Mouse (Mus musculus): Measurements from ENCODE around the gene Sctr. TPM values are rescaled to one million over a fixed set of nuclear protein-coding genes. Genes with fewer than 3 reads are reported as not detected.
A peak's percentile ranks its signal among the peaks of the same experiment; 100 is the strongest.

Sctr gene
- polyA plus RNA-seq, 1 experiment from 2014 or later: 0.75 TPM

- no peaks in the 10 kb centered on the region for H3K27me3 ChIP-seq (replicated peaks)
- H3K9ac ChIP-seq: no peak overlapping the region
- no peak overlapping the region for H3K27ac ChIP-seq
- H3K4me1 ChIP-seq: no peaks in the 10 kb centered on the region
- H3K4me2 ChIP-seq: no peak overlapping the region
- no peak for ATAC-seq (replicated peaks)
- no peaks in the 10 kb centered on the region for H3K36me3 ChIP-seq (replicated peaks)
- WGBS: 84% methylated on average over 8 of the region's 8 CpGs
- no peak overlapping the region for H3K4me3 ChIP-seq
- no peaks in the 10 kb centered on the region for H3K9me3 ChIP-seq
These were observed 51.2 kb downstream of the Sctr start for GRCm38 (mm10) chr1:120057674-120058430.

GRCm38 (mm10) chr1:120060687-120061086 lies 54.0 kb downstream of the Sctr start:
- Histone ChIP-seq H3K4me1 (no peaks in the 10 kb centered on the region), H3K27me3 (replicated peaks) (no peaks in the 10 kb centered on the region), H3K4me2 (no peak overlapping the region), H3K9ac (no peak overlapping the region), H3K36me3 (replicated peaks) (no peaks in the 10 kb centered on the region), H3K4me3 (no peak overlapping the region), H3K27ac (no peak overlapping the region), H3K9me3 (no peaks in the 10 kb centered on the region)
- 78% methylated on average over 5 of the region's 5 CpGs for WGBS
- no peak for ATAC-seq (replicated peaks)

- Histone ChIP-seq H3K27ac (no peak overlapping the region), H3K9ac (no peak overlapping the region), H3K36me3 (replicated peaks) (no peaks in the 10 kb centered on the region), H3K4me2 (no peak overlapping the region), H3K4me3 (no peak overlapping the region), H3K4me1 (no peaks in the 10 kb centered on the region), H3K27me3 (replicated peaks) (no peaks in the 10 kb centered on the region), H3K9me3 (no peaks in the 10 kb centered on the region)
- 91% methylated on average over 7 of the region's 7 CpGs for WGBS
- no peak for ATAC-seq (replicated peaks)
These were observed 55.5 kb downstream of the Sctr start for GRCm38 (mm10) chr1:120062231-120062630.

GRCm38 (mm10) chr1:120064036-120064682 lies 57.5 kb downstream of the Sctr start:
- Histone ChIP-seq H3K4me1 (no peaks in the 10 kb centered on the region), H3K4me2 (no peak overlapping the region), H3K4me3 (no peak overlapping the region), H3K36me3 (replicated peaks) (no peaks in the 10 kb centered on the region), H3K9me3 (no peaks in the 10 kb centered on the region), H3K9ac (no peak overlapping the region), H3K27me3 (replicated peaks) (no peaks in the 10 kb centered on the region), H3K27ac (no peak overlapping the region)
- 94% methylated on average over 11 of the region's 11 CpGs for WGBS
- no peak for ATAC-seq (replicated peaks)

- 85% methylated on average over 8 of the region's 8 CpGs for WGBS
- Histone ChIP-seq H3K27ac (no peak overlapping the region), H3K36me3 (replicated peaks) (no peaks in the 10 kb centered on the region), H3K4me2 (no peak overlapping the region), H3K9me3 (no peaks in the 10 kb centered on the region), H3K4me3 (no peak overlapping the region), H3K9ac (no peak overlapping the region), H3K4me1 (no peaks in the 10 kb centered on the region), H3K27me3 (replicated peaks) (no peaks in the 10 kb centered on the region)
- ATAC-seq (replicated peaks): no peak
These were observed 59.5 kb downstream of the Sctr start for GRCm38 (mm10) chr1:120066159-120066558.

- no peaks in the 10 kb centered on the region for H3K36me3 ChIP-seq (replicated peaks)
- 90% methylated on average over 3 of the region's 3 CpGs for WGBS
- H3K4me3 ChIP-seq: no peak overlapping the region
- no peaks in the 10 kb centered on the region for H3K4me1 ChIP-seq
- H3K27me3 ChIP-seq (replicated peaks): peaks cover 3% of the 10 kb centered on the region; the same call in 1 of the 2 replicates
- no peak for ATAC-seq (replicated peaks)
- H3K27ac ChIP-seq: no peak overlapping the region
- no peaks in the 10 kb centered on the region for H3K9me3 ChIP-seq
- H3K4me2 ChIP-seq: no peak overlapping the region
- H3K9ac ChIP-seq: no peak overlapping the region
These were observed 59.9 kb downstream of the Sctr start for GRCm38 (mm10) chr1:120066625-120067024.

- no peak for ATAC-seq (replicated peaks)
- WGBS: 86% methylated on average over 5 of the region's 5 CpGs
- no peaks in the 10 kb centered on the region for H3K9me3 ChIP-seq
- H3K4me2 ChIP-seq: no peak overlapping the region
- H3K4me1 ChIP-seq: peaks cover 14% of the 10 kb centered on the region
- no peak overlapping the region for H3K4me3 ChIP-seq
- H3K27ac ChIP-seq: no peak overlapping the region
- H3K9ac ChIP-seq: no peak overlapping the region
- peaks cover 18% of the 10 kb centered on the region for H3K27me3 ChIP-seq (replicated peaks)
- H3K36me3 ChIP-seq (replicated peaks): no peaks in the 10 kb centered on the region
These were observed 62.4 kb downstream of the Sctr start for GRCm38 (mm10) chr1:120069120-120069519.

- H3K4me1 ChIP-seq: peaks cover 15% of the 10 kb centered on the region
- H3K27me3 ChIP-seq (replicated peaks): peaks cover 28% of the 10 kb centered on the region
- WGBS: 66% methylated on average over 6 of the region's 6 CpGs
- no peaks in the 10 kb centered on the region for H3K9me3 ChIP-seq
- no peak for ATAC-seq (replicated peaks)
- H3K9ac ChIP-seq: no peak overlapping the region
- no peaks in the 10 kb centered on the region for H3K36me3 ChIP-seq (replicated peaks)
- no peak overlapping the region for H3K27ac ChIP-seq
- H3K4me2 ChIP-seq: no peak overlapping the region
- H3K4me3 ChIP-seq: no peak overlapping the region
These were observed 63.5 kb downstream of the Sctr start for GRCm38 (mm10) chr1:120070168-120070567.

- no peak overlapping the region for H3K9ac ChIP-seq
- no peak overlapping the region for H3K4me3 ChIP-seq
- 90% methylated on average over 4 of the region's 4 CpGs for WGBS
- H3K36me3 ChIP-seq (replicated peaks): no peaks in the 10 kb centered on the region
- no peak overlapping the region for H3K4me2 ChIP-seq
- H3K27ac ChIP-seq: no peak overlapping the region
- peaks cover 15% of the 10 kb centered on the region for H3K4me1 ChIP-seq
- H3K9me3 ChIP-seq: no peaks in the 10 kb centered on the region
- H3K27me3 ChIP-seq (replicated peaks): peaks cover 28% of the 10 kb centered on the region
- ATAC-seq (replicated peaks): no peak
These were observed 64.4 kb downstream of the Sctr start for GRCm38 (mm10) chr1:120071133-120071532.

GRCm38 (mm10) chr1:120072900-120073299 lies 66.2 kb downstream of the Sctr start:
- Histone ChIP-seq H3K27ac (no peak overlapping the region), H3K9me3 (no peaks in the 10 kb centered on the region), H3K4me1 (peaks cover 15% of the 10 kb centered on the region), H3K36me3 (replicated peaks) (no peaks in the 10 kb centered on the region), H3K4me3 (peak overlapping the region; percentile 37), H3K9ac (0 out of 2 replicates have a peak overlapping the region, but pooled peaks have one; percentile 3), H3K4me2 (peak overlapping the region; percentile 74), H3K27me3 (replicated peaks) (peaks cover 28% of the 10 kb centered on the region)
- ATAC-seq (replicated peaks): no peak
- WGBS: 13% methylated on average over 16 of the region's 16 CpGs

- Histone ChIP-seq H3K36me3 (replicated peaks) (no peaks in the 10 kb centered on the region), H3K4me2 (peak within 1 kb of the TSS; percentile 74), H3K4me1 (peaks cover 15% of the 10 kb centered on the region), H3K4me3 (peak within 1 kb of the TSS; percentile 37), H3K9me3 (no peaks in the 10 kb centered on the region), H3K27me3 (replicated peaks) (peaks cover 28% of the 10 kb centered on the region), H3K9ac (peak within 1 kb of the TSS; percentile 34; the same call in 1 of the 2 replicates), H3K27ac (no peak within 1 kb of the TSS)
- peak; percentile 65 for ATAC-seq (replicated peaks)
- WGBS: 2% methylated on average over 40 of the region's 40 CpGs
These were observed 67.0 kb downstream of the Sctr start, which contains the start of gene Tmem37 for GRCm38 (mm10) chr1:120073519-120074306. TSS of gene Tmem37 (minus strand) at chr1:120074074.

- ATAC-seq (replicated peaks): no peak
- no peak overlapping the region for H3K9ac ChIP-seq
These were observed 67.6 kb downstream of the Sctr start for GRCm38 (mm10) chr1:120074307-120074702.

More at GRCm38 (mm10) chr1:120074307-120074702, 67.6 kb downstream of the Sctr start:
- no peak overlapping the region for H3K27ac ChIP-seq
- no peak overlapping the region for H3K4me2 ChIP-seq
- H3K27me3 ChIP-seq (replicated peaks): peaks cover 28% of the 10 kb centered on the region
- H3K4me1 ChIP-seq: peaks cover 15% of the 10 kb centered on the region
- H3K36me3 ChIP-seq (replicated peaks): no peaks in the 10 kb centered on the region
- no peak overlapping the region for H3K4me3 ChIP-seq
- WGBS: 26% methylated on average over 4 of the region's 4 CpGs
- H3K9me3 ChIP-seq: no peaks in the 10 kb centered on the region
